Mouse (Mus musculus): Measurements from ENCODE around the gene Tpm3.
A peak's percentile ranks its signal among the peaks of the same experiment; 100 is the strongest.
"Not testable (repeated sequence)": the region's sequence is repeated elsewhere in the genome, so short reads cannot be mapped to it uniquely, and the experiment has no call there.

The Tpm3 gene

GRCm38 (mm10) chr3:90083698-90084324, 11.4 kb downstream of the Tpm3 start:
- peak; percentile 35 for DNase-seq (ENCODE audit: low read depth)

- no peak for DNase-seq (ENCODE audit: low read depth)
These were observed 12.3 kb downstream of the Tpm3 start for GRCm38 (mm10) chr3:90084790-90085189.

- no peak for DNase-seq (ENCODE audit: low read depth)
These were observed 12.8 kb downstream of the Tpm3 start for GRCm38 (mm10) chr3:90085281-90085680.

- DNase-seq (ENCODE audit: low read depth) = peak; percentile 34
These were observed 13.6 kb downstream of the Tpm3 start for GRCm38 (mm10) chr3:90086068-90086467.

- DNase-seq (ENCODE audit: low read depth) = no peak
These were observed 16.2 kb downstream of the Tpm3 start for GRCm38 (mm10) chr3:90088617-90089016.

- DNase-seq (ENCODE audit: low read depth) = no peak
These were observed 18.4 kb downstream of the Tpm3 start for GRCm38 (mm10) chr3:90090892-90091291.

GRCm38 (mm10) chr3:90094453-90094852, 22.0 kb downstream of the Tpm3 start:
- no peak for DNase-seq (ENCODE audit: low read depth)

GRCm38 (mm10) chr3:90097928-90098327, 25.5 kb downstream of the Tpm3 start:
- no peak for DNase-seq (ENCODE audit: low read depth)

- no peak for DNase-seq (ENCODE audit: low read depth)
These were observed 28.6 kb downstream of the Tpm3 start for GRCm38 (mm10) chr3:90101010-90101409.

GRCm38 (mm10) chr3:90101673-90102072, 29.2 kb downstream of the Tpm3 start:
- peak; percentile 42 for DNase-seq (ENCODE audit: low read depth)

GRCm38 (mm10) chr3:90102239-90102638, 29.8 kb downstream of the Tpm3 start:
- no peak for DNase-seq (ENCODE audit: low read depth)

GRCm38 (mm10) chr3:90103176-90103575, 30.7 kb downstream of the Tpm3 start:
- DNase-seq (ENCODE audit: low read depth) = no peak

- no peak for DNase-seq (ENCODE audit: low read depth)
These were observed 31.5 kb downstream of the Tpm3 start, which contains the start of gene Nup210l for GRCm38 (mm10) chr3:90103938-90104337. Gene Nup210l (plus strand): TSS chr3:90104132.

GRCm38 (mm10) chr3:90111706-90112105, 39.3 kb downstream of the Tpm3 start:
- DNase-seq (ENCODE audit: low read depth) = no peak

GRCm38 (mm10) chr3:90114342-90114741, 41.9 kb downstream of the Tpm3 start:
- DNase-seq (ENCODE audit: low read depth) = peak; percentile 40

GRCm38 (mm10) chr3:90115526-90115925, 43.1 kb downstream of the Tpm3 start:
- DNase-seq (ENCODE audit: low read depth) = no peak

GRCm38 (mm10) chr3:90118132-90118790, 45.8 kb downstream of the Tpm3 start:
- no peak for DNase-seq (ENCODE audit: low read depth)

- not testable (repeated sequence) for DNase-seq (ENCODE audit: low read depth)
These were observed 49.6 kb downstream of the Tpm3 start for GRCm38 (mm10) chr3:90122036-90122435.

- no peak for DNase-seq (ENCODE audit: low read depth)
These were observed 53.3 kb downstream of the Tpm3 start for GRCm38 (mm10) chr3:90125710-90126109.

- DNase-seq (ENCODE audit: low read depth) = no peak
These were observed 55.4 kb downstream of the Tpm3 start for GRCm38 (mm10) chr3:90127881-90128280.

GRCm38 (mm10) chr3:90132745-90133144, 60.3 kb downstream of the Tpm3 start:
- no peak for DNase-seq (ENCODE audit: low read depth)

- DNase-seq (ENCODE audit: low read depth) = no peak
These were observed 60.9 kb downstream of the Tpm3 start for GRCm38 (mm10) chr3:90133331-90133730.

GRCm38 (mm10) chr3:90134483-90134882, 62.0 kb downstream of the Tpm3 start:
- no peak for DNase-seq (ENCODE audit: low read depth)

- no peak for DNase-seq (ENCODE audit: low read depth)
These were observed 62.5 kb downstream of the Tpm3 start for GRCm38 (mm10) chr3:90134993-90135392.

Measured in naive thymus-derived CD4-positive, alpha-beta T cell, adult 2 months (primary cell).